Mouse (Mus musculus): ENCODE results near the gene Zdhhc12.
"Not testable (repeated sequence)": the region's sequence is repeated elsewhere in the genome, so short reads cannot be mapped to it uniquely, and the experiment has no call there.

The Zdhhc12 gene

DNA sequence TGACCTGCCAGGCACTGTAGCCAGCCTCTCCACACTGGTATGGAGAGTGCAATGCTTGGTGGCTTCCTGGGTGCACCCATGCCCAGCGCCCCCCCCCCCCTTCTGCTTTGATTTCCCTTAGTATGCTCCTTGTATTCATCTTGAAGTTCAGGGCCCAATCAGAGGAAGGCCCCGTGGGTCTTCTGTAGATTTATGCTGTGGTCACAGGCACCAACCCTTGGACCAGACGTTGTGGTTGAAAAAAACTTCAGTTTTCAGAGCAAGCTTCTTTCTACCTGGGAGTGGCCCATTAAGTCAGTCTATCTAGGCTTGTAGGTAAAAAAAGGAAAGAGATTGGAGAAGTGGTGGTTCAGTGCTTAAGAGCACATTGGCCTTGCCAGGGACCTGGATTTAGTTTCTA lies 29.7 kb downstream of the Zdhhc12 start:
- no peak for DNase-seq (ENCODE audit: low spot score)

DNA sequence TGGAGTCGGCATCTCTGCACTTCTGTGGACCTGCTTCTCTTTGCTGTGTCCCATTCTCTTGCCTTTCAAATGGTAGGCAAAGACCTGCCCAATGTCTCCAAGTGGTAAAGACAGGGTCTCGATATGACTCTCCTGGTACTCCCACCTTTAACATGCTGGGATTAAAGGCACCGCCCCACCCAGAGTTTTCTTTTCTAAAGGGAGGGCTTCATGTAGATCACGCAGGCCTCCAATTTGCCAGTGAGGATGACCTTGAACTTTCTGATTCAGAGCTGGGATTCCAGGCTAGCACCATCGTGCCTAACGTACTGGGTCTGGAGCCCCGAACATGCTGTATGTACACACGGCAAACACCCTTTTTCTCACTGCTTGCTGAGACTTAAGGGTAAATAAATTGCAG lies 30.2 kb downstream of the Zdhhc12 start:
- DNase-seq (ENCODE audit: low spot score) = no peak

DNA sequence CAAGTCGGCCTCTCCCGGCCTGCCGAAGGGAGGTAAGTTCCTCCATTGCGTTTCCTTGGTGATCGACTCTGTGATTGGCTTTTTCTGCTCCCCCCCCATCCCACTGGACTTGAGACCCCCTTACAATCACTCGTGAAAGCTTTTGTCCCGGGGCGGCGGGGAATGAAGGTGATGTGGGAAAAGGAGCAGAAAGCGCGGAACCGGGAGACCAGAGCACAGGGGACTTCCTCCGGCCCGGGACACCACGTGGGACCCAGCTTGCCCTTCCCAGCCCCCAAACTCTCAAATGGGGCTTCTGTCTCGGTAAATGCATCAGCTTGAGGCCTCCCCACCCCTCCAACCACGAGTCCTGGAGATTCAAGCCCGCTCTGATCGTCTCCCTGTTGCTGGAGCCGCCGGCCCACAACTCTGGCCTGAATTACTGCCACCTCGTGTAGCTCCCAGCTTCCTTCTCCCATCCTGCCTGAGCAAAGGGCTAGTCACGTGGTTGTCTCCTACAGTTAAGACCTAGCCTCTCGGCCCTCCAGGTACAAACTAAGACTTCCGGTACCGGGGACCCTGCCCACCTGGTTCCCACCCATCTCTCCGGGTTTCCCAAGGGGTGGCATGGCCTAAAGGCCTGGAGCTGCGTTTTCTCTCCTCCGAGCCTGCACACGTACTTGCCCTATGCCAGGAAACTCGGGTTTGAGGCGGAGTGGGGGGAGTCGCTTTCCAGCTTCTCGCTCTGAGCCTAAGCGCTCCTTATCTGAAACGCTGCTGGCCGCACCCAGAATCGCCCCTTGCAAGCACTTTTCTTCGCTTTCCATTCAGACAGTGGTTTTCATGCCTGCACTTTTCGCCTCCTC lies 31.0 kb downstream of the Zdhhc12 start:
- peak; percentile 39 for DNase-seq (ENCODE audit: low spot score)

DNA sequence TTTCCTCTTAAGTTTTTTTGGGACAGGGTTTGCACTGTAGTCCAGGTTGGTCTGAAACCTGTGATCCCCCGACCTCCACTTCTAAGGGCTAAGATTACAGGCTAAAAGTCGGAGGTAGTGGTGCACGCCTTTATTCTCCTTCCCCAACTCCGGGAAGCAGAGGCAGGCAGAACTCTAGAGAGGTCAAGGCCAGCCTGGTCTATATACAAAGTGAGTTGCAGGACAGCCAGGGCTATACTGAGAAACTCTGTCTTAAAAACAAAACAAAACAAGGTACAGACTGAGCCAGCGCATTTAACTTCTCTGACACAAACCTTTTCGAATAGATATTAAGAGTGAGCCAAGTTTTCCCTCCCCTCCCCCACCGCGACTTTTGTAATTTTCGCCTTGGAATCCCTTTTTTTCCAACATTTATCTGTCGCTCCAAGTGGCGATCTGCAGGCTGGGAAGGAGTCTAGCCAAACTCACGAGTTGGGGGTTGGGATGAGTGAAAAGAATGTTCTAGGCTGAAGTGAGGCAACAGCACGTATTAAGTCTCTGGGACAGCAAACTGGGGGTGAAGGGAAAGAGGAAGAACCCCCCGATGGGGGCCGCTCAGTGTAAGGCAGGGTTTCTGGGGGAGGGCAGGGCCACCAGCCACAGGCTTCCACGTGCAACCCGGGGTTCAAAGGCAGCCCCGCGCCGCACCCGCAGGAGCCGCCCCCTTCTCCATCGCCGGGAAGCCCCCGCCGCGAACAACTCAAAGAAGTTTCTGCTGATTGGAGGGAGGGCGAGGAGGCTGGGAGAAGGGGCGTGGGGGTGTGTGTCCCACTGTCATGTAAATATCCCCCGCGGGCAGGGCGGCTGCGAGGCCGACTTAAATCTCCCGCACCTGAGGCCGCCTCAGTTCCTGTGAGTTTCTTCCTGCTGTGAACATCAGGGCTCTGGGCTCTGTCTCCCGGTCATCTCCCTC lies 32.0 kb downstream of the Zdhhc12 start:
- no peak for DNase-seq (ENCODE audit: low spot score)

DNA sequence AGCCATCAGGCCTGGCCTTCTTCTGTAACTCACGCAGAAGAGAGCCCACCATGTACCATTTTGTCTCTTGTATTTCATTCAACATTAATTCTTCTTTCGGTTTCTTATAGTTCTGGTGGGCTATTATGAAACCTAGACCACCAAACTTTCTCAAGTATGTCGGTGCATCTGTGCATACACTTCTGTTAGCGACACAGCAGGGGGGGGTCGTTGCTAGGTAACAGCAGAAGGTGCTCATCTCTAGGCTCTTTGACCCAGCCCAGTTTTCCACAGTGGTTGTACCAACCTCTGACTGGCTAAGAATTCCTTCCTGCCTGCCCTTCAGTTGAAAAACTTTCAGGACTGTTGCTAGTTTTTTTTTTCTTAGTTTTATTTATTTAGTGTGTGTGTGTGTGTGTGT lies 35.0 kb downstream of the Zdhhc12 start:
- DNase-seq (ENCODE audit: low spot score) = no peak

DNA sequence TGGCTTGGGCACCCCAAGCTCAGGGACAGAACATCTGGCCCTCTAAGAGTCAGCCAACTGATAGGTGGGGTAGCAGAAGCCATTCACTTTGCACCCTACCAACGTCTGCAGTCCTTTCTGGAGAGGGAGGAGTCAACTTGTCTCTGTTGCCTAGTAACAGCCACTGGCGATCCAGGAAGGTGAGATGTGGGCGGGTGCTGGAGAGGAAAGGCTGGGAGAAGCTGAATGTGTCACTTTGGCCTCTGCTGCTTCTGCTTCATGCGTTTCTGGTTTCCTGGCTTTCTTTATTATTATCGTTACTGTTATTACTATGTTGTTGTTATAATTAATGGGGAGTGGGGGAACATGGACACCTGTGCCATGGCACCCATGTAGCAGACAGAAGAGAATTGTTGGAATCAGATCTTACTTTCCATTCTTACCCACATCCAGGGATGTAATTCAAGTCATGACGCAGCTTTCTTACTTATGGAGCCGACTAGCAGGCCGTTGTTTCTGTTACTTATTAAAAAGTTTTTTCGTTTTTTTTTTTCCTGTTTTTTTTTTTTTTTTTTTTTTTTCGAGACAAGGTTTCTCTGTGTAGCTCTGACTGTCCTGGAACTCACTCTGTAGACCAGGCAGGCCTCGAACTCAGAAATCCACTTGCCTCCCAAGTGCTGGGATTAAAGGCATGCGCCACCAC lies 36.1 kb downstream of the Zdhhc12 start, which contains the start of gene Set:
Gene Set (plus strand): TSS at position 156 of the 682 bp plus-strand sequence.
- DNase-seq (ENCODE audit: low spot score) = no peak

DNA sequence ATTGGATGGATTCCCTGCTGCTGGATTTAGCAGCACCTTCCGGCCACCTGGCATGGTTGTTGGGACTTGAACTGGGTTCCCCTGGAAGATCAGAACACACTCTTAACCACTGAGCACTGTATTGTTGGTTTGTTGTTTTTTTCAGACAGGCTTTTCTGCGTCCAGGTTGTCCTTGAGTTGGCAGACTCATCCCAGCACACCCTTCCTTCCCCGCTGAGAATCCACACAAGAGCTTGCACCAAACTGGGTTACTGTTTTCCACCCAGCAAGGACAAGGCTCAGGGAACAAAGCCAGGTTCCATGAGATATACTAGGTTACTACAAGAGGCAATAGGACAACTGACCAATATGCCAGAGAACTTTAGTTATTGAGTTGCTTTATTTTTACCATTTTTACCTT lies 36.7 kb downstream of the Zdhhc12 start:
- no peak for DNase-seq (ENCODE audit: low spot score)

DNA sequence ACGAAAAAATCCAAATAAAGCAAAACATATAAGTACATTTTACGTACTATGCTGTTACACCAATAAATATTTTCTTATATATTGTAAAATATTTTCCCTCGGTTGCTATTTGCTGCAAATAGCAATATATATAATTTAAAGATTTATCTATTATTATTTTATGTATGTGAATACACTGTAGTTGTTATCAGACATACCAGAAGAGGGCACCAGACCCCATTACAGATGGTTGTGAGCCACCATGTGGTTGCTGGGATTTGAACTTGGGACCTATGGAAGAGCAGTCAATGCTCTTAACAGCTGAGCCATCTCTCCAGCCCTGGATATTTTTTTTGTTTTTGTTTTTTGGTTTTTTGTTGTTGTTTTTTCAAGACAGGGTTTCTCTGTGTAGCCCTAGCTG lies 38.1 kb downstream of the Zdhhc12 start:
- DNase-seq (ENCODE audit: low spot score) = not testable (repeated sequence)

DNA sequence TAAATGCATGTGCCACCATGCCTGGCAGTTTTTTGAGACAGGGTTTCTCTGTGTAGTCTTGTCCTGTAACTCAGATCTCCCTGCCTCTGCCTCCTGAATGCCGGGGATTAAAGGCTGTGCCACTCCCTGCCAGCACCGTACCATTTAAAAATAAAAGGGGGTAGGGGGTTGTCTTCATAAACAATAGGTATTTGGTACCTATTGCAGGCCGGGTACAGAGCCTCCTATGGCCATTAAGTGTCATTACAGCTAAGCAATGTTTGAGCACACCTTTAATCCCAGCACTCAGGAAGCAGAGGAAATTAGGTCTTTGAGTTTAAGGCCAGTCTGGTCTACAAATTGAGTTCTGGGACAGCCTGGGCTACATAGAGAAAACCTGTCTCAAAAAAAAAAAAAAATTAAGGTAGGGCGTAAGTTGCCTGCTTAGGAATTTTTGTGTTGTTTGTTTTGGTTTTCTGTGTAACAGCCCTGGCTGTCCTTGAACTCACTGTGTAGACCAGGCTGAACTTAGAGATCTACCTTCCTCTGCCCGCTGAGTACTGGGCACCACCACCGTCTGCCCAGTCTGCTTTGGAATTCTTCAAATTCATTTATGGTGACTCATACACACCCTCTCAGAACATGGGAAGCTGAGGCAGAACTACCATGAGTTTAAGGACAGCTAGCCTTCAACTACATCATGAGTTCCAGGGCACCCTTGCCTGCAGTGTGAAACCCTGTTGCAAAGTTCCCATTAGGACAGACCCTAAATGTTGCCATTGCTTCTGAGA lies 41.3 kb downstream of the Zdhhc12 start:
- DNase-seq (ENCODE audit: low spot score) = no peak

DNA sequence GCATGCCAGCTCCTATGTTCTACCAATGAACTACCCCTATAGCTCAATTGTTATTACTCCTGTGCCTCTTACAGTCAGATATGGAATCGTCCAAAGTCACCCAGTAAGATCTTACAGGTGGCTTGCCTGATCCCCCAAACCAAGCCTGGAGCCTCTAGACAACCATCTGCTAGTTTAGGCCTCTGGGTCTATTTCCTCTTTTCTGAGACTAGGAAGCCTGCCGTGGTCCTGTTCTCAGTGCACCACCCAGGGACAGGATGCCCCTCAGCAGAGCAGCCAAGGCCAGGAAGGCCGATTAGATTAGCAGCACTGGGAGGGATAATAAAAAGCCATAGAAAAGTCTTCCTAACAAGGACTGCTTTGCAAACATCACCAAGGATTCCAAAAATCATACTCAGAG lies 43.6 kb downstream of the Zdhhc12 start:
- DNase-seq (ENCODE audit: low spot score) = no peak

DNA sequence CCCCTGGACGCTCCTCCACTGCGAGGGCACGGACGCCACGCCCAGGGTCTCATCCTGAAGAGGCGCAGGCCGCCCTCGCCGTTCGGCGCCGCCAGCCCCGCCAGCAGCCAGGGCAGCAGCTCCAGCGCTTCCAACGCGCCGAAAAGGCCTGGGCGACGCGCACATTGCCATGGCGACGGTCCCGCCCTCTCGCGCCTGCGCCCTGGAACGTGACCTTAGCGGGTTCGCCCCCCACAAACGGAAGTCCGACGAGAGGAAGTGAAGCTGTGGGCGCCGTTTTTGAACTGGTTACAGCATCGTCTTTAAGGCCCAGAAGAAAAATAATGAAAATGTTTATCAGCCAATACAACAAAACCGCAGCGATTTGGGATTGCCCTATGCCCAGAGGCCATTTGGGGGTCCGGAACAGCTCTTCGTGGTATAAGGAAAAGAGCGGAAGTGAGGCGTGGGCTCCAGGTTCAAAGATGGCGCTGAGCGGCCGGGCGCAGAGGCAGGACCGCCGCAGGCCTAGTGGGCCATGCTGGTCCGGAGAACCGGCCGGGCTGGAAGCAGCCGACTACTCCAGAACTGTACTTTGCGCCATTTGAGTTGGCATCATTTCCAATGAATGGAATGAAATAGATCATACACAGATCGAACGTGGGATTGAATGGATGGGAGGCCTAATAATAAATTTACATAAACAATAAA lies 44.6 kb downstream of the Zdhhc12 start, which contains the start of gene Wdr34:
Gene Wdr34 (minus strand): TSS at position 183 of the 690 bp plus-strand sequence.
- peak; percentile 97 for DNase-seq (ENCODE audit: low spot score)

DNA sequence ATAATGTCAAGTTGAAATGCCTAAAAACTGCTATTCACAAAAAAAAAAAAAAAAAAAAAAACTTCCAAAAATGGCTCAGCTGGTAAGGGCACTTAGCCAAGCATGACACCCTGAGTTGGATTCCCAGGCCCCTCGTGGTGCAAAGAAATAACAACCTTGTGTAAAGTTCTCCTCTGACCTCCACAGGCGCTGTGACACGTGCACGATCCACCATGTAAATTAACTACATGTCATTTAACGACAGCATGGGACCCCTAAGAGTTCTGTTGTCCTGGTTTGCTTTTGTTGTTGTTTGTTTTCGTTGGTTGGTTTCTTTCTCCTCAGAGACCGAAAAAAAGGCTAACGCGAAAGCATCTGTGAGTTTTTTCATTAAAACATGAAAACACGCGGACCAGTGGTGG lies 45.3 kb downstream of the Zdhhc12 start:
- DNase-seq (ENCODE audit: low spot score) = no peak

DNA sequence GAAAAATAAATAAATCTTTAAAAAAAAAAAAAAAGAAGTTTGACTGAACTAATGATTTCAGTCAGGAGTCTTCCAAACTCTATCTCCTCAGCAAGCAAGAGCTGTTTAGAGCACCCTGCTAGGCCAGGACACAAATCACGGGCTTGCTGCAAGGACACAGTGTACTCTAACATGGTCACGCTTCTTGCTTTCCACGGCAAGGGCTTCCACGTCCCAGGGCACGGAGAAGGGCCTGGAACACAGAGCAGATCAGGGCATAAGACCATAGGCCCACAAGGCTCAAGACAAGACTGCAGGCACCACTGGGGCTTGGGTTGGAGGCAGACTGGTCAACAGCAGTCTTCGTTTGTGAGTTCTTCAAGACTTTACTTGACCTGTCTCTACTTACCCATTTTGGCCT lies 46.3 kb downstream of the Zdhhc12 start:
- DNase-seq (ENCODE audit: low spot score) = no peak

DNA sequence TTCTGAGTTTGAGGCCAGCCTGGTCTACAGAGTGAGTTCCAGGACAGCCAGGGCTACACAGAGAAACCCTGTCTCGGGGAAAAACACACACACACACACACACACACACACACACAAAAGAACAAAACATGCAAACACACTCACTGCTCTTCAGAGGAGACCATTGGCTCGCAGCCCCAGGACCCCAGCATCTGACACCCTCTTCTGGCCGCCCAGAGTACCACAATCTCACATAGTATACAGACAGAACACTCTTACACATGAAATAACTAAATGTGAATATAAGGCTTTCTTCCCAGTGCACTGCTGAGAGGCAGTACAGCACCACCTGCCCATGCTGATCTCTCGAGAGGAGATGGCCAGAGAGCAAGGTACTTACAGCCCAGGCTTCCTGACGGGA lies 48.9 kb downstream of the Zdhhc12 start:
- DNase-seq (ENCODE audit: low spot score) = no peak

DNA sequence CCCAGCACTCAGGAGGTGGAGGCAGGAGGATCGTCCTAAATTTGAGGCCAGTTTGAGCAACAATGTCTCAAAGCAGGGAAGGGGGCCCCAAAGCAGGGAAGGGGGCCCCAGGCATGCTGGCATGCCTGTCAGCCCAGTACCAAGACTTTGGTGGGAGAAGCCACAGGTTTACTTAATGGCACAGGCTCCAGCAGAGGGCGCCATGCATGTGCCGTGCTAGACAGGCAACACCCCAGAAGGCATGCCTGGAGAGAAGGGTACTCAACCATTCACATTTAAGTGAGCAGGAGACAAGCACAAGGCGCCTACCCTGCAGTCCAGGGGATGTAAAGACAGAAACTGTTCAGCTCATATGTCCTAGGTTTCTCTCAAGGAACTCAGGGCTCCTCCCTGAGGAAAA lies 51.0 kb downstream of the Zdhhc12 start:
- peak; percentile 78 for DNase-seq (ENCODE audit: low spot score)

Data from layer of hippocampus, adult 11-12 months (tissue).